Mouse (Mus musculus) stomach, embryonic 15.5 days (tissue): ENCODE measurements around the gene Krtap10-10. TPM values are rescaled to one million over a fixed set of nuclear protein-coding genes. Genes with fewer than 3 reads are reported as not detected.

ENCODE experiments used
- ATAC-seq: fragments of 200-750 bp; cut with Nextera tagmentation; 2 replicates; pipeline ENCODE4 v1.8.0; 2017; ENCODE audit warnings: low read depth, moderate number of reproducible peaks, moderate TSS enrichment; ENCODE audit not compliant: insufficient read depth, low FRiP score
- H3K27ac ChIP-seq: fragments of 300-500 bp; sonication (generic); 2 replicates; pipeline ENCODE4 v1.5.1; 2015; ENCODE audit warnings: mild to moderate bottlenecking, inconsistent platforms
- H3K27me3 ChIP-seq: fragments of 300-500 bp; sonication (generic); replicated peaks from 2 replicates; pipeline ENCODE4 v1.6.1; 2015; ENCODE audit warnings: inconsistent platforms
- H3K36me3 ChIP-seq: fragments of 300-500 bp; sonication (generic); 2 replicates; pipeline ENCODE4 v1.6.1; 2015; ENCODE audit warnings: inconsistent platforms
- H3K4me1 ChIP-seq: fragments of 300-500 bp; sonication (generic); 2 replicates; pipeline ENCODE4 v1.6.1; 2015; ENCODE audit warnings: inconsistent platforms
- H3K4me2 ChIP-seq: fragments of 300-500 bp; sonication (generic); 2 replicates; pipeline ENCODE4 v1.6.1; 2015; ENCODE audit warnings: mild to moderate bottlenecking, inconsistent platforms
- H3K4me3 ChIP-seq: fragments of 300-500 bp; sonication (generic); replicated peaks from 2 replicates; pipeline ENCODE4 v1.5.1; 2015; ENCODE audit warnings: inconsistent platforms
- H3K9ac ChIP-seq: fragments of 300-500 bp; sonication (generic); 2 replicates; pipeline ENCODE4 v1.6.1; 2015; ENCODE audit warnings: inconsistent platforms
- H3K9me3 ChIP-seq: fragments of 300-500 bp; sonication (generic); 2 replicates; pipeline ENCODE4 v1.6.1; 2016; ENCODE audit warnings: inconsistent platforms
- WGBS: fragments of 180-500 bp; shearing (Covaris S2); methylation state at CpG from one replicate; pipeline ENCODE4 v1.1.7; 2015; 5-methylcytosine and 5-hydroxymethylcytosine counted together
- polyA plus RNA-seq: library from polyadenylated mRNA; unstranded; fragments of >200 nt; fragmentation: Nextera tagmentation; extraction: Ambion mirVana; gene quantifications from 2 replicates; pipeline ENCODE4 v1.2.1, GENCODE M21; 2015

The Krtap10-10 gene
- polyA plus RNA-seq, 1 experiment from 2014 or later, result not detected

DNA sequence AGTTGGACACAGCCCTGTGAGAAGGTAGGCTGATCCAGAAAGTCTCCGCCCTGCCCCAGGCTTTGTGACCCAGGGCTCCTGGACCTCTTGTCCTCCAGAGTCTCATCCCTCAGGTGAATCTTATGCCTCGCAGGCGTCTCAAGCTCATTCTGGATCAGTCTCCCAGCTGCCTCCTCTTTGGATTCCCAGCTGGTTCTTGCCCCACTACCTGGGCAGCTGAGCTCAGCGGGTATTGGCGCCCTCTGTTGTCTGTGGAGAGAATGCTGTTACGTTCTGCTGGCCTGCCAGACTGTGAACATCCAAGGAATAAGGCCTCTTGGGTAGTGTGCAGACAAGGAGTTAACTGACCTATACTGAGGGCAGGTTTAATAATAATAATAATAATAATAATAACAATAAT is 43.2 kb downstream of the Krtap10-10 start:
- no peak for ATAC-seq
- Histone ChIP-seq H3K27ac (no peak overlapping the region), H3K27me3 (no peaks in the 10 kb centered on the region), H3K4me3 (no peak overlapping the region), H3K9me3 (no peaks in the 10 kb centered on the region), H3K4me1 (no peaks in the 10 kb centered on the region), H3K36me3 (no peaks in the 10 kb centered on the region), H3K9ac (no peak overlapping the region), H3K4me2 (no peak overlapping the region)
- 64% methylated on average over 6 of the region's 6 CpGs for WGBS

DNA sequence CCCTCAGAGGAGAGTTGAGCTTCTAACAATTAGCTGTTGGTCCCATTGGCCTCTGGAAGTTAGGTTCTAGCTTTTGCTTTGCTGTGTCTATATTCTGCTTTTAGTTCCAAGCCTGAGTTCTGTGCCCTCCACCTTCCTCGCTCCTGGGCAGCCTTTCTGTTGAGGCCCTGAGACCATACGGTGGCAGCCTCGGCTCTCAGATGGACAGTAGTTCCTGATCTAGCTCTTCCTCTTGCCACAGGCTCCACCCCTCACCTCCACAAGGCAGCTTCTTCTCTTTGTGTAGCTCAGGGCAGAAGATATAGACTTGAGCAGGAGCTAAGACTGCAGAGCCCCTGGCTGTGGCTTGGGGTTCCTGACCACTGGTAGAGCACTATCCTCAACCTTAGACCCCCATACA is 44.6 kb downstream of the Krtap10-10 start:
- H3K9me3 ChIP-seq, result no peaks in the 10 kb centered on the region
- H3K4me3 ChIP-seq, result no peak overlapping the region
- H3K9ac ChIP-seq, result no peak overlapping the region
- no peaks in the 10 kb centered on the region for H3K27me3 ChIP-seq
- H3K27ac ChIP-seq, result no peak overlapping the region
- no peaks in the 10 kb centered on the region for H3K4me1 ChIP-seq
- WGBS, result 69% methylated on average over 3 of the region's 3 CpGs
- H3K4me2 ChIP-seq, result no peak overlapping the region
- no peaks in the 10 kb centered on the region for H3K36me3 ChIP-seq
- no peak for ATAC-seq

DNA sequence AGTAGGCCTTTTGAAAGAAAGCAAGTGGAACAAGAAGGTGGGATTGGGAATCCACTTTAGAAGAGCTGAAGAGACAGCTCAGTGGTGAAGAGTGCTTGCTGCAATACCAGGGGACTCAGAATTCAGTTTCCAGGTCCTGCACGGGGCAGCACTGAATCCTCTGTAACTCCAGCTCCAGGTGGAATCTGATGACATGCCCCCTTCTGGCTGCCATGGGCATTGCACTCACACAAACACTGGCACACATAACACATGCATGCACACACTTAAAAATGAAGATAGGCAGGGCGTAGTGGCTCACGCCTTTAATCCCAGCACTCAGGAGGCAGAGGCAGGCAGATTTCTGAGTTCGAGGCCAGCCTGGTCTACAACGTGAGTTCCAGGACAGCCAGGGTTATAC is 46.8 kb downstream of the Krtap10-10 start:
- Histone ChIP-seq H3K9me3 (no peaks in the 10 kb centered on the region), H3K36me3 (no peaks in the 10 kb centered on the region), H3K27me3 (no peaks in the 10 kb centered on the region), H3K4me3 (no peak overlapping the region), H3K9ac (no peak overlapping the region), H3K4me1 (no peaks in the 10 kb centered on the region), H3K4me2 (no peak overlapping the region), H3K27ac (no peak overlapping the region)
- 87% methylated on average over 5 of the region's 5 CpGs for WGBS
- ATAC-seq, result no peak

DNA sequence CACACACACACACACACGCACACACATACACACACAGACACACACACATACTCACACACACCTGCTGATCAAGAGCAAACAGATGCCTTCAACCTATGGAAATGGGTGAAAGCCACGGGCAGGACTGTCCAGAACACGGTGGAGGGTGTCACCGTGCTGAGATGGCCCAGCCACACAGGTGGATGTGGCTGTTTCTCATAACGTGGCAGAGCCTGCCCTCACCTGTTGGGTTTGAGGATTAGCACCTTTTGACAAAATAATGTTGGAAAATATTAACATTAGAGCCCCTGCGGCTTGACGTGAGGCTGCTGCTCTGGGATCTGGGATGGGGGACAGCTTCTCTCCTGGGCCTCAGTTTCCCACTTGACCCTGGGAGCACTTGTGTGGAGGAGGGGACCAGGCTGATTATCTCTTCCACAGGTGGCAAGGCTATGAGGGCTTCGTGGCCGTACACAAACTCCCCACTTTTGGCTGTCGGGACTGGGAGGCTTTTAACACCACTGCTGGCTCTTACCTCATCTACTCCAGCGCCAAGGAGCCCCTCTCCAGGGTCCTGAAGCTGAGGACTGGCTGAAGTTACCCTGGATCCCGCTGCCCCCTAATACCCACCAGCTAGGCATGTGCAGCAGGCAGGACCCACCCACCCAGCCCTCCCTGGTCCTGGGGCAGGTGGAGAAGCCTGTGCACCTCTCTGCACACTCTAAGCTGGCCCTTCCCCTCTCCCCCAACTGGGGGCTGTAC is 50.4 kb downstream of the Krtap10-10 start:
- WGBS, result 43% methylated on average over 12 of the region's 12 CpGs
- Histone ChIP-seq H3K27ac (no peak overlapping the region), H3K9ac (no peak overlapping the region), H3K27me3 (no peaks in the 10 kb centered on the region), H3K36me3 (no peaks in the 10 kb centered on the region), H3K9me3 (no peaks in the 10 kb centered on the region), H3K4me1 (no peaks in the 10 kb centered on the region), H3K4me2 (no peak overlapping the region), H3K4me3 (no peak overlapping the region)
- no peak for ATAC-seq

Other genes starting within 250 kb of the Krtap10-10 start
- gene Sumo3, start 229.8 kb upstream of the Krtap10-10 start, polyA plus RNA-seq, result 324 and 334 TPM in 2 replicates
- gene Gm49325, start 229.8 kb upstream of the Krtap10-10 start, polyA plus RNA-seq, result 4.8 TPM in 1 of 2 replicates, not detected in the other
- gene Ube2g2, start 213.7 kb upstream of the Krtap10-10 start, polyA plus RNA-seq, result 70.7 and 73.3 TPM in 2 replicates
- gene Tspear, start 149.4 kb upstream of the Krtap10-10 start, polyA plus RNA-seq, result 0.85 and 1.0 TPM in 2 replicates
- gene Gm19402, start 145.2 kb upstream of the Krtap10-10 start, polyA plus RNA-seq, result not detected in 2 replicates
- gene Gm9508, start 138.7 kb upstream of the Krtap10-10 start, polyA plus RNA-seq, result not detected in 2 replicates
- not detected in 2 replicates for gene Gm10272, start 129.3 kb upstream of the Krtap10-10 start, polyA plus RNA-seq
- 0.35 TPM in 1 of 2 replicates, not detected in the other for gene Gm10024, start 124.5 kb upstream of the Krtap10-10 start, polyA plus RNA-seq
- not detected in 2 replicates for gene Gm10142, start 120.1 kb upstream of the Krtap10-10 start, polyA plus RNA-seq
- gene Krtap12-1, start 115.3 kb upstream of the Krtap10-10 start, polyA plus RNA-seq, result not detected in 2 replicates
- gene Gm10100, start 109.5 kb upstream of the Krtap10-10 start, polyA plus RNA-seq, result not detected in 2 replicates
- gene Gm18596, start 93.3 kb upstream of the Krtap10-10 start, polyA plus RNA-seq, result not detected in 2 replicates
- not detected in 2 replicates for gene Gm9736, start 84.6 kb upstream of the Krtap10-10 start, polyA plus RNA-seq
- not detected in 2 replicates for gene Gm3233, start 76.3 kb upstream of the Krtap10-10 start, polyA plus RNA-seq
- not detected in 2 replicates for gene Gm3238, start 64.6 kb upstream of the Krtap10-10 start, polyA plus RNA-seq
- gene Gm7138, start 59.0 kb upstream of the Krtap10-10 start, polyA plus RNA-seq, result not detected in 2 replicates
- gene Gm3250, start 53.4 kb upstream of the Krtap10-10 start, polyA plus RNA-seq, result not detected in 2 replicates
- gene Gm7137, start 47.7 kb upstream of the Krtap10-10 start, polyA plus RNA-seq, result not detected in 2 replicates
- not detected in 2 replicates for gene Gm9639, start 40.9 kb upstream of the Krtap10-10 start, polyA plus RNA-seq
- not detected in 2 replicates for gene Gm19668, start 36.8 kb upstream of the Krtap10-10 start, polyA plus RNA-seq
- gene Gm9507, start 24.1 kb upstream of the Krtap10-10 start, polyA plus RNA-seq, result not detected in 2 replicates
- gene Gm2696, start 21.3 kb upstream of the Krtap10-10 start, polyA plus RNA-seq, result not detected in 2 replicates
- gene Krtap10-4, start 8.9 kb upstream of the Krtap10-10 start, polyA plus RNA-seq, result not detected in 2 replicates
- gene Gm36176, start 10.9 kb downstream of the Krtap10-10 start, polyA plus RNA-seq, result not detected in 2 replicates
- not detected in 2 replicates for gene Gm10318, start 16.9 kb downstream of the Krtap10-10 start, polyA plus RNA-seq
- gene Gm3285, start 26.0 kb downstream of the Krtap10-10 start, polyA plus RNA-seq, result not detected in 2 replicates
- gene Lrrc3, start 66.6 kb downstream of the Krtap10-10 start, polyA plus RNA-seq, result 5.0 and 6.4 TPM in 2 replicates
- 1.2 TPM in 2 replicates for gene Trpm2, start 134.6 kb downstream of the Krtap10-10 start, polyA plus RNA-seq
- gene 1810043G02Rik, start 142.6 kb downstream of the Krtap10-10 start, polyA plus RNA-seq, result 23.6 and 26.7 TPM in 2 replicates
- 193 and 202 TPM in 2 replicates for gene Pfkl, start 174.1 kb downstream of the Krtap10-10 start, polyA plus RNA-seq
- gene Dnmt3l, start 206.0 kb downstream of the Krtap10-10 start, polyA plus RNA-seq, result 0.35 and 0.86 TPM in 2 replicates
- 0.68 and 0.75 TPM in 2 replicates for gene Aire, start 207.7 kb downstream of the Krtap10-10 start, polyA plus RNA-seq
- gene Icosl, start 233.4 kb downstream of the Krtap10-10 start, polyA plus RNA-seq, result 5.1 and 5.3 TPM in 2 replicates